Mouse (Mus musculus) kidney, embryonic 14.5 days (tissue): ENCODE measurements at regions not wholly inside any gene's neighbourhood (a gene's known extent, or its start where the extent isn't known, plus 50 kb on each side); places are given as distances from the start of the nearest gene placed in this dataset.
A peak's percentile ranks its signal among the peaks of the same experiment; 100 is the strongest.
"Not testable (repeated sequence)": the region's sequence is repeated elsewhere in the genome, so short reads cannot be mapped to it uniquely, and the experiment has no call there.

Source experiments
- ATAC-seq: fragments of 200-750 bp; cut with Nextera tagmentation; 2 replicates; pipeline ENCODE4 v1.8.0; 2017; ENCODE audit warnings: moderate number of reproducible peaks, mild to moderate bottlenecking, moderate TSS enrichment, moderate library complexity; ENCODE audit not compliant: low FRiP score, low TSS enrichment
- H3K27ac ChIP-seq: fragments of 300-500 bp; sonication (generic); 2 replicates; pipeline ENCODE4 v1.5.1; 2014; ENCODE audit warnings: low read depth, mild to moderate bottlenecking, low read length, moderate library complexity, mixed read lengths
- H3K27me3 ChIP-seq: fragments of 300-500 bp; sonication (generic); 2 replicates; pipeline ENCODE4 v1.6.1; 2014; ENCODE audit warnings: mild to moderate bottlenecking, low read length; ENCODE audit not compliant: control insufficient read depth, insufficient read depth
- H3K36me3 ChIP-seq: fragments of 300-500 bp; sonication (generic); 2 replicates; pipeline ENCODE4 v1.6.1; 2014; ENCODE audit warnings: low read length, mixed read lengths; ENCODE audit not compliant: control insufficient read depth, insufficient read depth
- H3K4me1 ChIP-seq: fragments of 300-500 bp; sonication (generic); 2 replicates; pipeline ENCODE4 v1.6.1; 2014; ENCODE audit warnings: low read length, mixed read lengths; ENCODE audit not compliant: control insufficient read depth, insufficient read depth
- H3K4me2 ChIP-seq: fragments of 300-500 bp; sonication (generic); replicated peaks from 2 replicates; pipeline ENCODE4 v1.6.1; 2014; ENCODE audit warnings: low read depth, mild to moderate bottlenecking, low read length
- H3K4me3 ChIP-seq: fragments of 300-500 bp; sonication (generic); 2 replicates; pipeline ENCODE4 v1.5.1; 2014; ENCODE audit warnings: mild to moderate bottlenecking, low read length
- H3K9ac ChIP-seq: fragments of 300-500 bp; sonication (generic); 2 replicates; pipeline ENCODE4 v1.6.1; 2014; ENCODE audit warnings: low read depth, mild to moderate bottlenecking, low read length, moderate library complexity
- H3K9me3 ChIP-seq: fragments of 300-500 bp; sonication (generic); 2 replicates; pipeline ENCODE4 v1.6.1; 2016; ENCODE audit warnings: low read length; ENCODE audit not compliant: control insufficient read depth
- WGBS: fragments of 180-500 bp; shearing (Covaris S2); extraction: QIAGEN DNeasy Blood & Tissue Kit; methylation state at CpG from one replicate; pipeline ENCODE4 v1.1.7; 2014; 5-methylcytosine and 5-hydroxymethylcytosine counted together

- H3K4me3 ChIP-seq = no peak overlapping the region
- H3K9me3 ChIP-seq = no peaks in the 10 kb centered on the region
- peak overlapping the region; percentile 84; the same call in 1 of the 2 replicates for H3K27ac ChIP-seq
- H3K4me1 ChIP-seq = peaks cover 30% of the 10 kb centered on the region
- WGBS = 44% methylated on average over 1 of the region's 1 CpGs
- no peak overlapping the region for H3K4me2 ChIP-seq
- ATAC-seq = peak; percentile 28; the same call in 1 of the 2 replicates
- H3K9ac ChIP-seq = no peak overlapping the region
- H3K36me3 ChIP-seq = no peaks in the 10 kb centered on the region
- no peaks in the 10 kb centered on the region for H3K27me3 ChIP-seq
Measured at GRCm38 (mm10) chr7:83444279-83444615, 140.5 kb upstream of the Tmc3 start.

GRCm38 (mm10) chr7:83445181-83445926, 139.4 kb upstream of the Tmc3 start:
- peak; percentile 75 for ATAC-seq
- Histone ChIP-seq H3K36me3 (no peaks in the 10 kb centered on the region), H3K4me3 (no peak overlapping the region), H3K9ac (no peak overlapping the region), H3K4me1 (peaks cover 30% of the 10 kb centered on the region), H3K27ac (peak overlapping the region; percentile 84; the same call in 1 of the 2 replicates), H3K4me2 (no peak overlapping the region), H3K27me3 (no peaks in the 10 kb centered on the region), H3K9me3 (no peaks in the 10 kb centered on the region)
- 36% methylated on average over 5 of the region's 5 CpGs for WGBS

- no peak overlapping the region for H3K9ac ChIP-seq
- no peaks in the 10 kb centered on the region for H3K27me3 ChIP-seq
- no peak overlapping the region for H3K27ac ChIP-seq
- ATAC-seq = no peak
- 57% methylated on average over 3 of the region's 3 CpGs for WGBS
- no peaks in the 10 kb centered on the region for H3K9me3 ChIP-seq
- H3K4me2 ChIP-seq = no peak overlapping the region
- H3K4me3 ChIP-seq = no peak overlapping the region
- H3K4me1 ChIP-seq = peaks cover 17% of the 10 kb centered on the region
- no peaks in the 10 kb centered on the region for H3K36me3 ChIP-seq
Measured at GRCm38 (mm10) chr7:83450346-83450745, 134.4 kb upstream of the Tmc3 start.

- Histone ChIP-seq H3K9ac (no peak overlapping the region), H3K36me3 (no peaks in the 10 kb centered on the region), H3K4me1 (peaks cover 9% of the 10 kb centered on the region; the same call in 1 of the 2 replicates), H3K4me2 (no peak overlapping the region), H3K27me3 (no peaks in the 10 kb centered on the region), H3K4me3 (no peak overlapping the region), H3K9me3 (no peaks in the 10 kb centered on the region), H3K27ac (no peak overlapping the region)
- WGBS = 11% methylated on average over 7 of the region's 7 CpGs
- ATAC-seq = peak; percentile 75; the same call in 1 of the 2 replicates
Measured at GRCm38 (mm10) chr7:83452309-83452708, 132.4 kb upstream of the Tmc3 start.

- Histone ChIP-seq H3K9me3 (no peaks in the 10 kb centered on the region), H3K4me3 (no peak overlapping the region), H3K36me3 (no peaks in the 10 kb centered on the region), H3K4me2 (no peak overlapping the region), H3K27ac (no peak overlapping the region), H3K9ac (no peak overlapping the region), H3K4me1 (no peaks in the 10 kb centered on the region), H3K27me3 (no peaks in the 10 kb centered on the region)
- 48% methylated on average over 3 of the region's 3 CpGs for WGBS
- no peak for ATAC-seq
Measured at GRCm38 (mm10) chr7:83459520-83459919, 125.2 kb upstream of the Tmc3 start.

GRCm38 (mm10) chr7:83467006-83467405, 117.7 kb upstream of the Tmc3 start:
- Histone ChIP-seq H3K36me3 (no peaks in the 10 kb centered on the region), H3K9me3 (no peaks in the 10 kb centered on the region), H3K4me2 (no peak overlapping the region), H3K4me1 (no peaks in the 10 kb centered on the region), H3K9ac (no peak overlapping the region), H3K27me3 (no peaks in the 10 kb centered on the region), H3K4me3 (no peak overlapping the region), H3K27ac (no peak overlapping the region)
- 76% methylated on average over 8 of the region's 8 CpGs for WGBS
- no peak for ATAC-seq

GRCm38 (mm10) chr7:83469856-83470255, 114.9 kb upstream of the Tmc3 start:
- ATAC-seq, H3K4me3 ChIP-seq, H3K9ac ChIP-seq, H3K4me1 ChIP-seq, H3K9me3 ChIP-seq, H3K36me3 ChIP-seq, H3K27me3 ChIP-seq, H3K27ac ChIP-seq, H3K4me2 ChIP-seq: not testable (repeated sequence)
- 92% methylated on average over 4 of the region's 4 CpGs for WGBS

GRCm38 (mm10) chr7:83471111-83471510, 113.6 kb upstream of the Tmc3 start:
- no peak for ATAC-seq
- H3K9me3 ChIP-seq = no peaks in the 10 kb centered on the region
- no peaks in the 10 kb centered on the region for H3K27me3 ChIP-seq
- H3K4me2 ChIP-seq = no peak overlapping the region
- no peak overlapping the region for H3K9ac ChIP-seq
- 82% methylated on average over 2 of the region's 2 CpGs for WGBS
- no peak overlapping the region for H3K27ac ChIP-seq
- no peaks in the 10 kb centered on the region for H3K36me3 ChIP-seq
- H3K4me3 ChIP-seq = no peak overlapping the region
- no peaks in the 10 kb centered on the region for H3K4me1 ChIP-seq

GRCm38 (mm10) chr7:83474471-83474870, 110.3 kb upstream of the Tmc3 start:
- no peak overlapping the region for H3K4me2 ChIP-seq
- H3K4me3 ChIP-seq = no peak overlapping the region
- no peak overlapping the region for H3K9ac ChIP-seq
- H3K9me3 ChIP-seq = no peaks in the 10 kb centered on the region
- 89% methylated on average over 2 of the region's 2 CpGs for WGBS
- no peaks in the 10 kb centered on the region for H3K27me3 ChIP-seq
- H3K27ac ChIP-seq = no peak overlapping the region
- H3K4me1 ChIP-seq = no peaks in the 10 kb centered on the region
- no peaks in the 10 kb centered on the region for H3K36me3 ChIP-seq
- no peak for ATAC-seq
